7 mouse cellular contexts compared by ENCODE assay signal in genomic region chr15:25637727-25638126, GRCm38 (mm10). TPM values are rescaled to one million over a fixed set of nuclear protein-coding genes. Genes with fewer than 3 reads are reported as not detected.
DNase-seq lines count a peak whose midpoint lies in the region; TF ChIP-seq lines count a peak whose summit lies in the region.

No protein-coding gene starts in this region.

- 0 out of 2 replicates have a peak, but pooled peaks cover 5% of the 10 kb centered on the region for H3K36me3 ChIP-seq in E14TG2a.4 (ENCODE audit: insufficient read depth, low read length)

- intact Hi-C loops in heart, postnatal 14 days (cut with DNase I): no loop called here
- intact Hi-C loops in left cerebral cortex, postnatal 14 days (cut with DNase I): no loop called here

- peak; percentile 70 for DNase-seq in adrenal gland, postnatal 10 days
- DNase-seq in heart, postnatal 14 days: peak; percentile 43 to 47
- DNase-seq in left cerebral cortex, postnatal 14 days (ENCODE audit: low spot score in 2 of 2): peak; percentile 32 to 61
- peak; percentile 78 for DNase-seq in urinary bladder, postnatal 14 days (ENCODE audit: low spot score)
- DNase-seq in layer of hippocampus, postnatal 10 days (ENCODE audit: low spot score in 2 of 2): no peak
- no peak for DNase-seq in thymus, postnatal 10 days (ENCODE audit: low spot score in 2 of 2)

- no peaks in the 10 kb centered on the region for H3K27me3 ChIP-seq in E14TG2a.4 (ENCODE audit: insufficient read depth, low read length)

- H3K9me3 ChIP-seq in E14TG2a.4 (ENCODE audit: low read length): no peaks in the 10 kb centered on the region

- 0 out of 2 replicates have a peak overlapping the region, but pooled peaks have one; percentile 26 for H3K4me3 ChIP-seq in E14TG2a.4 (replicated peaks; ENCODE audit: low read length)

- TF ChIP-seq CTCF in E14TG2a.4 (conservative IDR thresholded peaks at IDR 0.05; ENCODE audit: low read length): no peak

- peaks cover 92% of the 10 kb centered on the region for H3K4me1 ChIP-seq in E14TG2a.4 (replicated peaks; ENCODE audit: low read depth, low read length)

RNA-seq across cellular contexts. Expression of gene Myo10, which starts 15.4 kb away (rescaled TPM):
- total RNA-seq in adrenal gland, postnatal 10 days (2021): 10 to 100 TPM; 80.4 to 82.5 TPM
- total RNA-seq in heart, postnatal 14 days (2021): 10 to 100 TPM; 64.7 to 66.9 TPM
- total RNA-seq in left cerebral cortex, postnatal 14 days (2021): 10 to 100 TPM; 44.0 to 48.1 TPM
- total RNA-seq in layer of hippocampus, postnatal 10 days (2021): 10 to 100 TPM; 71.4 to 77.1 TPM

Comparison
In these comparisons a context has a peak if more than half of its experiments do, and no peak if none do; other contexts are left out.
1. DNase-seq: peak in adrenal gland, postnatal 10 days (single experiment), heart, postnatal 14 days (2 of 2), left cerebral cortex, postnatal 14 days (2 of 2) and urinary bladder, postnatal 14 days (single experiment); none in layer of hippocampus, postnatal 10 days (0 of 2) and thymus, postnatal 10 days (0 of 2).